In genomic region chr1:136693421-136693820, GRCm38 (mm10) we compare ENCODE assay signal across 31 mouse cellular contexts.
DNase-seq lines count a peak whose midpoint lies in the region; ATAC-seq and TF ChIP-seq lines count a peak whose summit lies in the region.
"Had no signal": no experiment of that assay in that cellular context is flagged by ENCODE, and none has a peak within 500 bp of the region (broad histone marks: within the 10 kb centered on the region; RNA-seq: fewer than 3 reads in every experiment).

No protein-coding gene starts in this region.

- no peak for ATAC-seq in liver, embryonic 14.5 days (ENCODE audit: insufficient read depth)
- no peak for ATAC-seq in liver, embryonic 12.5 days
- peak; percentile 20 for ATAC-seq in liver, postnatal 0 days
- ATAC-seq: CD4-positive, CD25-positive, alpha-beta regulatory T cell, adult 4 months; forebrain, embryonic 14.5 days; intestine, embryonic 16.5 days; midbrain, embryonic 16.5 days; Patski had no signal

- no peak for DNase-seq in liver, embryonic 14.5 days (ENCODE audit: low read depth in 3 of 3, low spot score in 3 of 3)
- peak; percentile 48 for DNase-seq in ES-CJ7 (ENCODE audit: low read depth, low spot score)
- DNase-seq in liver, postnatal 0 days: no peak
- DNase-seq in adrenal gland, postnatal 25 days: no peak
- DNase-seq in kidney, adult 11 months: no peak
- DNase-seq: adrenal gland, postnatal 14 days; cerebellum, adult 11-12 months; cerebellum, adult 9-11 months; embryo, embryonic 11 days; gastrocnemius, postnatal 25 days; heart, adult 11 months; heart, postnatal 4 days; kidney, adult 9 months; kidney, postnatal 10 days; right cerebral cortex, adult 18-20 months; right cerebral cortex, postnatal 4 days had no signal

- H3K27ac ChIP-seq in liver, embryonic 14.5 days: no peak overlapping the region
- H3K27ac ChIP-seq in liver, embryonic 12.5 days: no peak overlapping the region; the same call in 1 of the 2 replicates
- peak overlapping the region; percentile 83 for H3K27ac ChIP-seq in liver, postnatal 0 days (ENCODE audit: low read depth)
- H3K27ac ChIP-seq: embryonic facial prominence, embryonic 12.5 days; hindbrain, embryonic 13.5 days; left cerebral cortex, adult 2 months; limb, embryonic 12.5 days; lung, embryonic 15.5 days; neural tube, embryonic 12.5 days had no signal

- peaks cover 0 to 9% of the 10 kb centered on the region in 2 experiments; a peak in 1 of 4 replicates for H3K4me1 ChIP-seq in liver, embryonic 14.5 days (replicated peaks; ENCODE audit: control insufficient read depth in 2 of 2, insufficient read depth in 2 of 2, low read length in 1 of 2)
- H3K4me1 ChIP-seq in liver, embryonic 12.5 days: peaks cover 14% of the 10 kb centered on the region
- peaks cover 80% of the 10 kb centered on the region for H3K4me1 ChIP-seq in E14TG2a.4 (replicated peaks; ENCODE audit: low read depth, low read length)
- H3K4me1 ChIP-seq in liver, postnatal 0 days (ENCODE audit: insufficient read depth): peaks cover 23% of the 10 kb centered on the region

- H3K9me3 ChIP-seq in liver, embryonic 14.5 days (ENCODE audit: control insufficient read depth, low read length): no peaks in the 10 kb centered on the region
- H3K9me3 ChIP-seq in liver, embryonic 12.5 days (replicated peaks): no peaks in the 10 kb centered on the region
- no peaks in the 10 kb centered on the region for H3K9me3 ChIP-seq in E14TG2a.4 (ENCODE audit: low read length)
- H3K9me3 ChIP-seq in liver, postnatal 0 days (ENCODE audit: low read length): no peaks in the 10 kb centered on the region
- H3K9me3 ChIP-seq: embryonic facial prominence, embryonic 12.5 days; hindbrain, embryonic 13.5 days; limb, embryonic 12.5 days; lung, embryonic 15.5 days; neural tube, embryonic 12.5 days had no signal

- no peaks in the 10 kb centered on the region for H3K36me3 ChIP-seq in liver, embryonic 14.5 days (replicated peaks; ENCODE audit: control insufficient read depth, insufficient read depth, low read depth)
- H3K36me3 ChIP-seq in liver, embryonic 12.5 days: no peaks in the 10 kb centered on the region
- H3K36me3 ChIP-seq in E14TG2a.4 (ENCODE audit: insufficient read depth, low read length): peaks cover 15% of the 10 kb centered on the region
- H3K36me3 ChIP-seq in liver, postnatal 0 days (replicated peaks; ENCODE audit: insufficient read depth, low read length): no peaks in the 10 kb centered on the region
- H3K36me3 ChIP-seq: embryonic facial prominence, embryonic 12.5 days; hindbrain, embryonic 13.5 days; limb, embryonic 12.5 days; lung, embryonic 15.5 days; neural tube, embryonic 12.5 days had no signal

- TF ChIP-seq EP300 in liver, embryonic 14.5 days (IDR thresholded peaks at IDR 0.05; ENCODE audit: low read depth): no peak
- TF ChIP-seq EP300 in liver, postnatal 0 days (IDR thresholded peaks at IDR 0.05; ENCODE audit: low read depth): no peak

- no peak overlapping the region for H3K9ac ChIP-seq in liver, embryonic 14.5 days (replicated peaks)
- H3K9ac ChIP-seq in liver, embryonic 12.5 days: no peak overlapping the region
- H3K9ac ChIP-seq in liver, postnatal 0 days (replicated peaks): peak overlapping the region; percentile 48
- H3K9ac ChIP-seq: embryonic facial prominence, embryonic 12.5 days; hindbrain, embryonic 13.5 days; limb, embryonic 12.5 days; lung, embryonic 15.5 days; neural tube, embryonic 12.5 days had no signal

- WGBS in liver, embryonic 14.5 days (ENCODE audit: insufficient replicate concordance): 45% methylated on average over 5 of the region's 5 CpGs
- WGBS in liver, embryonic 12.5 days (ENCODE audit: insufficient replicate concordance): 37% methylated on average over 5 of the region's 5 CpGs
- 45% methylated on average over 5 of the region's 5 CpGs for WGBS in liver, postnatal 0 days (ENCODE audit: insufficient replicate concordance)

- TF ChIP-seq CTCF in liver, embryonic 14.5 days (IDR thresholded peaks at IDR 0.05; ENCODE audit: low read depth): no peak
- TF ChIP-seq CTCF in E14TG2a.4 (conservative IDR thresholded peaks at IDR 0.05; ENCODE audit: low read length): no peak
- no peak for TF ChIP-seq CTCF in liver, postnatal 0 days (IDR thresholded peaks at IDR 0.05; ENCODE audit: low read depth)

- H3K27me3 ChIP-seq in liver, embryonic 14.5 days (ENCODE audit: control insufficient read depth, insufficient read depth, low read length): no peaks in the 10 kb centered on the region
- no peaks in the 10 kb centered on the region for H3K27me3 ChIP-seq in liver, embryonic 12.5 days (replicated peaks)
- no peaks in the 10 kb centered on the region for H3K27me3 ChIP-seq in E14TG2a.4 (ENCODE audit: insufficient read depth, low read length)
- H3K27me3 ChIP-seq in liver, postnatal 0 days (ENCODE audit: insufficient read depth, low read length): no peaks in the 10 kb centered on the region
- H3K27me3 ChIP-seq: embryonic facial prominence, embryonic 12.5 days; limb, embryonic 12.5 days; lung, embryonic 15.5 days; neural tube, embryonic 12.5 days; Patski had no signal

- no peak overlapping the region for H3K4me3 ChIP-seq in liver, embryonic 14.5 days (ENCODE audit: insufficient read depth in 1 of 2, low read depth in 2 of 2, low read length in 2 of 2)
- H3K4me3 ChIP-seq in liver, embryonic 12.5 days: no peak overlapping the region
- H3K4me3 ChIP-seq in E14TG2a.4 (replicated peaks; ENCODE audit: low read length): peak overlapping the region; percentile 27; the same call in 1 of the 2 replicates
- H3K4me3 ChIP-seq in liver, postnatal 0 days (ENCODE audit: low read depth, low read length): peak overlapping the region; percentile 31
- H3K4me3 ChIP-seq: embryonic facial prominence, embryonic 12.5 days; hindbrain, embryonic 13.5 days; left cerebral cortex, adult 2 months; limb, embryonic 12.5 days; lung, embryonic 15.5 days; neural tube, embryonic 12.5 days had no signal

- H3K4me2 ChIP-seq in liver, embryonic 14.5 days (ENCODE audit: low read depth): peak overlapping the region; percentile 24
- no peak overlapping the region for H3K4me2 ChIP-seq in liver, embryonic 12.5 days
- peak overlapping the region; percentile 57 for H3K4me2 ChIP-seq in liver, postnatal 0 days (ENCODE audit: low read depth, low read length)
- H3K4me2 ChIP-seq: embryonic facial prominence, embryonic 12.5 days; heart, embryonic 11.5 days; hindbrain, embryonic 13.5 days; limb, embryonic 12.5 days; lung, embryonic 15.5 days; midbrain, embryonic 11.5 days; neural tube, embryonic 12.5 days had no signal

Comparison
In these comparisons a context has a peak if more than half of its experiments do, and no peak if none do; other contexts are left out.
1. H3K4me3 ChIP-seq: peak in E14TG2a.4 (single experiment) and liver, postnatal 0 days (single experiment); none in liver, embryonic 14.5 days (0 of 2) and liver, embryonic 12.5 days (single experiment).